Mouse (Mus musculus) small intestine, adult 2 months (tissue): ENCODE measurements around the gene Ablim2. TPM values are rescaled to one million over a fixed set of nuclear protein-coding genes. Genes with fewer than 3 reads are reported as not detected.

Experiments used
- H3K27ac ChIP-seq: fragments of 200-500 bp; 2 replicates; pipeline ENCODE4 v1.5.1; 2012; ENCODE audit warnings: low read depth, low read length, control low read depth, inconsistent platforms; ENCODE audit not compliant: insufficient read depth
- H3K27me3 ChIP-seq: fragments of 200-500 bp; 2 replicates; pipeline ENCODE4 v1.6.1; 2012; ENCODE audit warnings: mild to moderate bottlenecking, moderate library complexity, low read length, inconsistent platforms; ENCODE audit not compliant: control insufficient read depth, insufficient read depth
- H3K36me3 ChIP-seq: fragments of 200-500 bp; 2 replicates; pipeline ENCODE4 v1.6.1; 2012; ENCODE audit warnings: mild to moderate bottlenecking, low read length, control low read depth, inconsistent platforms; ENCODE audit not compliant: control insufficient read depth, insufficient read depth
- H3K4me1 ChIP-seq: fragments of 200-500 bp; 2 replicates; pipeline ENCODE4 v1.6.1; 2012; ENCODE audit warnings: low read length, inconsistent platforms, mixed read lengths; ENCODE audit not compliant: control insufficient read depth, insufficient read depth, insufficient read length
- H3K4me3 ChIP-seq: fragments of 200-500 bp; 2 replicates; pipeline ENCODE4 v1.5.1; 2012; ENCODE audit warnings: low read depth, mild to moderate bottlenecking, control low read depth, inconsistent platforms, low read length, moderate library complexity
- CTCF ChIP-seq: fragments of 200-500 bp; IDR thresholded peaks from 2 replicates; pipeline ENCODE4 v1.5.1; 2012; ENCODE audit warnings: low read depth, mild to moderate bottlenecking, control low read depth, inconsistent platforms, low read length, moderate library complexity, mixed read lengths; ENCODE audit not compliant: insufficient replicate concordance, insufficient read length; ENCODE audit errors: extremely low read depth
- POLR2A ChIP-seq: fragments of 200-500 bp; IDR thresholded peaks from 2 replicates; pipeline ENCODE4 v1.6.1; 2012; ENCODE audit warnings: low read depth, mild to moderate bottlenecking, control low read depth, inconsistent platforms, low read length, moderate library complexity
- WGBS: fragments of 180-500 bp; shearing (Covaris S2); methylation state at CpG from one replicate; pipeline ENCODE4 v1.1.7; 2018; 5-methylcytosine and 5-hydroxymethylcytosine counted together
- polyA plus RNA-seq: library from polyadenylated mRNA; depleted of rRNA; stranded (reverse); fragments of >200 nt; gene quantifications from 2 replicates; pipeline ENCODE4 v1.2.3, GENCODE M21; 2012

Ablim2 gene
- polyA plus RNA-seq, 1 experiment: 9.1 TPM

- TF ChIP-seq CTCF (no peak), POLR2A (no peak)
- no peaks in the 10 kb centered on the region for H3K27me3 ChIP-seq
- WGBS: 19% methylated on average over 20 of the region's 20 CpGs
- H3K27ac ChIP-seq: peak overlapping the region; percentile 34
- H3K4me3 ChIP-seq: peak overlapping the region; percentile 18
- no peaks in the 10 kb centered on the region for H3K36me3 ChIP-seq
- peaks cover 40% of the 10 kb centered on the region for H3K4me1 ChIP-seq
These were observed 20.3 kb upstream of the Ablim2 start for GRCm38 (mm10) chr5:35737231-35737901.

- Histone ChIP-seq H3K4me1 (peaks cover 46% of the 10 kb centered on the region), H3K36me3 (no peaks in the 10 kb centered on the region), H3K27ac (peak overlapping the region; percentile 46; the same call in 1 of the 2 replicates), H3K4me3 (peak overlapping the region; percentile 46), H3K27me3 (no peaks in the 10 kb centered on the region)
- WGBS: 61% methylated on average over 2 of the region's 2 CpGs
- no peak for TF ChIP-seq POLR2A
- TF ChIP-seq CTCF: no peak
These were observed 18.7 kb upstream of the Ablim2 start for GRCm38 (mm10) chr5:35739005-35739404.

- WGBS: 15% methylated on average over 10 of the region's 10 CpGs
- peak within 1 kb of the TSS; percentile 46 for H3K4me3 ChIP-seq
- H3K27ac ChIP-seq: peak within 1 kb of the TSS; percentile 46
- peaks cover 46% of the 10 kb centered on the region for H3K4me1 ChIP-seq
- no peaks in the 10 kb centered on the region for H3K27me3 ChIP-seq
- 0 out of 2 replicates have a peak, but pooled peaks have one; percentile 28 for TF ChIP-seq CTCF
- no peak for TF ChIP-seq POLR2A
- H3K36me3 ChIP-seq: no peaks in the 10 kb centered on the region
These were observed 18.0 kb upstream of the Ablim2 start, which contains the start of gene Sh3tc1 for GRCm38 (mm10) chr5:35739536-35740278. Gene Sh3tc1, minus strand, starts transcription at chr5:35739987.

- no peak for TF ChIP-seq CTCF
- no peak for TF ChIP-seq POLR2A
- H3K4me1 ChIP-seq: peaks cover 46% of the 10 kb centered on the region
- no peak overlapping the region for H3K27ac ChIP-seq
- WGBS: 37% methylated on average over 10 of the region's 10 CpGs
- H3K27me3 ChIP-seq: no peaks in the 10 kb centered on the region
- no peak overlapping the region for H3K4me3 ChIP-seq
- H3K36me3 ChIP-seq: no peaks in the 10 kb centered on the region
These were observed 17.0 kb upstream of the Ablim2 start for GRCm38 (mm10) chr5:35740716-35741115.

GRCm38 (mm10) chr5:35741225-35741820 is 16.4 kb upstream of the Ablim2 start:
- Histone ChIP-seq H3K27ac (no peak overlapping the region), H3K4me1 (peaks cover 46% of the 10 kb centered on the region), H3K36me3 (no peaks in the 10 kb centered on the region), H3K4me3 (no peak overlapping the region), H3K27me3 (no peaks in the 10 kb centered on the region)
- TF ChIP-seq CTCF (no peak), POLR2A (no peak)
- 79% methylated on average over 13 of the region's 13 CpGs for WGBS

GRCm38 (mm10) chr5:35743238-35743951 is 14.3 kb upstream of the Ablim2 start:
- TF ChIP-seq CTCF (no peak), POLR2A (no peak)
- Histone ChIP-seq H3K36me3 (no peaks in the 10 kb centered on the region), H3K27ac (no peak overlapping the region), H3K4me3 (no peak overlapping the region), H3K27me3 (no peaks in the 10 kb centered on the region), H3K4me1 (peaks cover 30% of the 10 kb centered on the region)
- WGBS: 62% methylated on average over 8 of the region's 8 CpGs
